Comparison of ENCODE assay signal across 21 mouse cellular contexts in the genomic region with DNA sequence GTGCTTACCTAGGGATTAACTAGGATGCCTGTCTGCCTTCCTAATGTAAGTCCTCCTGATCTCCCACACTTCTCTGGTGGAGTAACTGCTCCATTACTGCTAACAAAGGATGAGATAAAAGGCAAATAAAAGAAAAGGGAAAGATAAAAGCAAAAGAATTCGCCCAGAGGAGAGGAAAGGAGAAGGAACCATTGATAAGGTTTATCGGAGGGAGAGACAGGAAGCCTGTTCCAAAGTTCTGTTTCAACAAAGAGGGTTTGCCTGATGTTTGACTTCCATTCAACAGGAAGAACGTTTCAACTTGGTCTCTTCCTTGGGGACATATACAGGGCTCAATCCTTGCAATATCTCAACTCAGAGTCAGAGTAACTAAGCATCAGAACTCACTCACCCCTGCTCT. TPM values are rescaled to one million over a fixed set of nuclear protein-coding genes. Genes with fewer than 3 reads are reported as not detected.
DNase-seq lines count a peak whose midpoint lies in the region; ATAC-seq and TF ChIP-seq lines count a peak whose summit lies in the region.
"Had no signal": no experiment of that assay in that cellular context is flagged by ENCODE, and none has a peak within 500 bp of the region (broad histone marks: within the 10 kb centered on the region; RNA-seq: fewer than 3 reads in every experiment).

No protein-coding gene starts in this region.

- H3K27me3 ChIP-seq in heart, embryonic 13.5 days (replicated peaks), result no peaks in the 10 kb centered on the region
- H3K27me3 ChIP-seq in heart, postnatal 0 days (ENCODE audit: control insufficient read depth, insufficient read depth, low read length), result no peaks in the 10 kb centered on the region
- H3K27me3 ChIP-seq in midbrain, embryonic 13.5 days, result no peaks in the 10 kb centered on the region
- H3K27me3 ChIP-seq: embryonic facial prominence, embryonic 12.5 days; forebrain, embryonic 15.5 days; hindbrain, embryonic 13.5 days had no signal

- H3K27ac ChIP-seq in gastrocnemius, adult 2 months, result peak overlapping the region; percentile 54; the same call in 1 of the 2 replicates
- peak overlapping the region; percentile 68 for H3K27ac ChIP-seq in heart, embryonic 13.5 days (replicated peaks)
- H3K27ac ChIP-seq in heart, postnatal 0 days (ENCODE audit: low read depth), result peak overlapping the region; percentile 30; the same call in 1 of the 2 replicates
- H3K27ac ChIP-seq in midbrain, embryonic 13.5 days, result no peak overlapping the region
- H3K27ac ChIP-seq: embryonic facial prominence, embryonic 12.5 days; forebrain, embryonic 15.5 days; hindbrain, embryonic 13.5 days; hindbrain, postnatal 0 days had no signal

- no peaks in the 10 kb centered on the region for H3K9me3 ChIP-seq in heart, embryonic 13.5 days
- no peaks in the 10 kb centered on the region for H3K9me3 ChIP-seq in heart, postnatal 0 days (replicated peaks; ENCODE audit: control insufficient read depth, low read length)
- no peaks in the 10 kb centered on the region for H3K9me3 ChIP-seq in midbrain, embryonic 13.5 days
- H3K9me3 ChIP-seq: embryonic facial prominence, embryonic 12.5 days; forebrain, embryonic 15.5 days; G1E had no signal

- no peak for ATAC-seq in heart, embryonic 13.5 days (ENCODE audit: extremely low read depth, insufficient number of reproducible peaks, low FRiP score, low TSS enrichment)
- no peak for ATAC-seq in heart, postnatal 0 days (ENCODE audit: insufficient read depth, low read depth)
- ATAC-seq in midbrain, embryonic 13.5 days, result no peak
- no peak for ATAC-seq in monocyte, adult 5-6 weeks (replicated peaks; ENCODE audit: insufficient number of reproducible peaks, low FRiP score, low TSS enrichment, poor library complexity, severe bottlenecking)
- ATAC-seq: CD4-positive, CD25-positive, alpha-beta regulatory T cell, adult 4 months; forebrain, embryonic 15.5 days; hindbrain, postnatal 0 days had no signal

- no peak for TF ChIP-seq EP300 in heart, postnatal 0 days (IDR thresholded peaks at IDR 0.05; ENCODE audit: low read depth)

- H3K4me2 ChIP-seq in heart, embryonic 13.5 days, result no peak overlapping the region
- H3K4me2 ChIP-seq in heart, postnatal 0 days (ENCODE audit: low read depth, low read length), result no peak overlapping the region
- H3K4me2 ChIP-seq in midbrain, embryonic 13.5 days (replicated peaks), result no peak overlapping the region
- H3K4me2 ChIP-seq: embryonic facial prominence, embryonic 12.5 days; forebrain, embryonic 15.5 days; hindbrain, embryonic 13.5 days had no signal

- no peak overlapping the region for H3K9ac ChIP-seq in heart, embryonic 13.5 days
- H3K9ac ChIP-seq in heart, postnatal 0 days (replicated peaks; ENCODE audit: low read depth, low read length), result no peak overlapping the region
- no peak overlapping the region for H3K9ac ChIP-seq in midbrain, embryonic 13.5 days (replicated peaks)
- H3K9ac ChIP-seq: embryonic facial prominence, embryonic 12.5 days; forebrain, embryonic 15.5 days; hindbrain, embryonic 13.5 days had no signal

- no peaks in the 10 kb centered on the region for H3K36me3 ChIP-seq in heart, embryonic 13.5 days
- no peaks in the 10 kb centered on the region for H3K36me3 ChIP-seq in heart, postnatal 0 days (replicated peaks; ENCODE audit: control insufficient read depth, insufficient read depth, low read length)
- no peaks in the 10 kb centered on the region for H3K36me3 ChIP-seq in midbrain, embryonic 13.5 days
- H3K36me3 ChIP-seq: embryonic facial prominence, embryonic 12.5 days; forebrain, embryonic 15.5 days; G1E; hindbrain, embryonic 13.5 days had no signal

- TF ChIP-seq CTCF in gastrocnemius, adult 2 months (IDR thresholded peaks at IDR 0.05), result no peak
- no peak for TF ChIP-seq CTCF in heart, postnatal 0 days (IDR thresholded peaks at IDR 0.05; ENCODE audit: low read depth)

- DNase-seq in gastrocnemius, adult 2 months, result no peak
- DNase-seq in gastrocnemius, postnatal 4 days (ENCODE audit: low spot score in 2 of 2), result no peak
- DNase-seq in heart, adult 18-20 months, result no peak
- DNase-seq in heart, postnatal 0 days (ENCODE audit: low spot score), result no peak
- no peak for DNase-seq in heart, postnatal 36 days
- DNase-seq: adrenal gland, postnatal 10 days; B cell, adult 2 months; cerebellum, adult 11-12 months; cerebellum, adult 9-10 months; cerebellum, postnatal 25 days; gastrocnemius, postnatal 10 days; kidney, adult 11 months had no signal

- WGBS in heart, embryonic 13.5 days, result 22% methylated on average over 3 of the region's 3 CpGs
- WGBS in heart, postnatal 0 days, result 17% methylated on average over 3 of the region's 3 CpGs
- WGBS in midbrain, embryonic 13.5 days, result 31% methylated on average over 3 of the region's 3 CpGs

- intact Hi-C loops in gastrocnemius, adult 2 months (cut with DNase I), result no loop called here
- intact Hi-C loops in heart, postnatal 36 days (cut with DNase I), result no loop called here

- H3K4me1 ChIP-seq in heart, embryonic 13.5 days, result peaks cover 10% of the 10 kb centered on the region
- no peaks in the 10 kb centered on the region for H3K4me1 ChIP-seq in heart, postnatal 0 days (ENCODE audit: control insufficient read depth, insufficient read depth)
- no peaks in the 10 kb centered on the region for H3K4me1 ChIP-seq in midbrain, embryonic 13.5 days (replicated peaks)
- H3K4me1 ChIP-seq: forebrain, embryonic 15.5 days; hindbrain, embryonic 13.5 days had no signal

- H3K4me3 ChIP-seq in gastrocnemius, adult 2 months, result 0 out of 2 replicates have a peak overlapping the region, but pooled peaks have one; percentile 15
- H3K4me3 ChIP-seq in heart, embryonic 13.5 days, result no peak overlapping the region
- H3K4me3 ChIP-seq in heart, postnatal 0 days (ENCODE audit: low read depth, low read length), result no peak overlapping the region
- H3K4me3 ChIP-seq in midbrain, embryonic 13.5 days (replicated peaks), result no peak overlapping the region
- H3K4me3 ChIP-seq: embryonic facial prominence, embryonic 12.5 days; forebrain, embryonic 15.5 days; hindbrain, embryonic 13.5 days had no signal

RNA-seq across cellular contexts. Expression of a gene that starts 39.3 kb away (rescaled TPM):
- total RNA-seq in gastrocnemius, adult 2 months (2021), result 100 to 1,000 TPM; 127 to 394 TPM
- 1,000 to 10,000 TPM; 3,268 to 4,003 TPM for total RNA-seq in gastrocnemius, postnatal 4 days (2021)
- 253 and 328 TPM in 2 replicates for polyA plus RNA-seq in heart, embryonic 13.5 days (2015; fragmentation: Nextera tagmentation; extraction: Ambion mirVana)
- 10 to 100 TPM; 54.7 to 63.2 TPM for total RNA-seq in heart, adult 18-20 months (2021)
- 357 and 430 TPM in 2 replicates for total RNA-seq in heart, postnatal 0 days (2014; rRNA removed; ENCODE audit: low replicate concordance)
- polyA plus RNA-seq in heart, postnatal 0 days (2015; fragmentation: Nextera tagmentation; extraction: Ambion mirVana), result 197 and 212 TPM in 2 replicates
- total RNA-seq in heart, postnatal 36 days (2021), result 100 to 1,000 TPM; 137 to 156 TPM
- polyA plus RNA-seq in midbrain, embryonic 13.5 days (2015; fragmentation: Nextera tagmentation; extraction: Ambion mirVana), result 54.7 and 72.3 TPM in 2 replicates
- total RNA-seq in monocyte, adult 5-6 weeks (2017), result 0.10 to 1.7 TPM in 2 of 3 replicates, not detected in the other
- polyA plus RNA-seq: G1E had no signal

Comparison
In these comparisons a context has a peak if more than half of its experiments do, and no peak if none do; other contexts are left out.
1. RNA of a gene that starts 39.3 kb away (total RNA-seq): 3,268 to 4,003 TPM in gastrocnemius, postnatal 4 days, 357 to 430 TPM in heart, postnatal 0 days, 127 to 394 TPM in gastrocnemius, adult 2 months, 137 to 156 TPM in heart, postnatal 36 days and 54.7 to 63.2 TPM in heart, adult 18-20 months; 0.10 to 1.7 TPM in monocyte, adult 5-6 weeks; every median in the first group is over 10 times any median in the second.